Mouse (Mus musculus): ENCODE measurements at regions not wholly inside any gene's neighbourhood (a gene's known extent, or its start where the extent isn't known, plus 50 kb on each side); places are given as distances from the start of the nearest gene placed in this dataset.

DNA sequence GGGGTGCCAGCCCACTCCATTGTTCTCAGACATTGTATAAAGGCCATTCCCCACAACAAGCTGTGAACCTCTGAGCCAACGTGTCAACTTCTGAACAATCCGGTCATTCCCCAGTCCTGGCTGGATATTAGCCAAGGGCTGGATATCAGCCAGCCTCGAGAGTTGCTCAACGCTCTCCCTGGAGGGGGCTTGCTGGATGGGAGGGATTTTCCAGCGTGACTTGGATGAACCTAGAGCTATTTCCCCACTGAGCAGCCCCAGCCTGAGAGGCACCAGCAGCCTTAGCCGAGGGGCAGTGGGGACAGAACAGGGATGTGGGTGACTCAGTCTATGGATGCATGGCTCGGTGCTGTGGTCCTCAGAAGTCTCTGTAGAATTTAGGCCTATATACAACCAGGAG is 51.0 kb upstream of the Wnt11 start:
- TF ChIP-seq CTCF (IDR thresholded peaks at IDR 0.05; ENCODE audit: low read depth, low read length) (no peak), POLR2A (IDR thresholded peaks at IDR 0.05; ENCODE audit: extremely low read depth, insufficient read depth, low read length) (no peak)
